Mouse (Mus musculus): ENCODE measurements around the gene Cdk2ap2.
A peak's percentile ranks its signal among the peaks of the same experiment; 100 is the strongest.

The Cdk2ap2 gene

GRCm38 (mm10) chr19:4093772-4094171 is 3.2 kb upstream of the Cdk2ap2 start:
- DNase-seq (ENCODE audit: low spot score in 2 of 2): no peak

- DNase-seq (ENCODE audit: low spot score in 2 of 2): no peak
Measured at GRCm38 (mm10) chr19:4094348-4094747, 2.6 kb upstream of the Cdk2ap2 start.

- DNase-seq (ENCODE audit: low spot score in 2 of 2): no peak
Measured at GRCm38 (mm10) chr19:4094774-4095303, 2.1 kb upstream of the Cdk2ap2 start.

- DNase-seq (ENCODE audit: low spot score in 2 of 2): no peak
Measured at GRCm38 (mm10) chr19:4095802-4096201, 1.2 kb upstream of the Cdk2ap2 start.

GRCm38 (mm10) chr19:4097441-4097825 is 451 bp downstream of the Cdk2ap2 start:
- DNase-seq (ENCODE audit: low spot score in 2 of 2): no peak

- DNase-seq (ENCODE audit: low spot score in 2 of 2): no peak
Measured at GRCm38 (mm10) chr19:4098426-4098825, 1.4 kb downstream of the Cdk2ap2 start.

GRCm38 (mm10) chr19:4099056-4099455 is 2.1 kb downstream of the Cdk2ap2 start:
- peak; percentile 91 to 94 for DNase-seq (ENCODE audit: low spot score in 2 of 2)

- peak in 1 of 2 experiments; percentile 64 for DNase-seq (ENCODE audit: low spot score in 2 of 2)
Measured at GRCm38 (mm10) chr19:4099837-4100717, 3.1 kb downstream of the Cdk2ap2 start, which contains the start of gene Pitpnm1. TSS of gene Pitpnm1 (plus strand) at chr19:4099998.

- DNase-seq (ENCODE audit: low spot score in 2 of 2): peak; percentile 71 to 77
Measured at GRCm38 (mm10) chr19:4100718-4101261, 3.8 kb downstream of the Cdk2ap2 start.

- DNase-seq (ENCODE audit: low spot score in 2 of 2): no peak
Measured at GRCm38 (mm10) chr19:4101466-4101865, 4.5 kb downstream of the Cdk2ap2 start.

GRCm38 (mm10) chr19:4102049-4102448 is 5.1 kb downstream of the Cdk2ap2 start:
- no peak for DNase-seq (ENCODE audit: low spot score in 2 of 2)

- DNase-seq (ENCODE audit: low spot score in 2 of 2): no peak
Measured at GRCm38 (mm10) chr19:4102626-4103025, 5.6 kb downstream of the Cdk2ap2 start.

GRCm38 (mm10) chr19:4103294-4103693 is 6.3 kb downstream of the Cdk2ap2 start:
- DNase-seq (ENCODE audit: low spot score in 2 of 2): no peak

- DNase-seq (ENCODE audit: low spot score in 2 of 2): no peak
Measured at GRCm38 (mm10) chr19:4103792-4104191, 6.8 kb downstream of the Cdk2ap2 start.

GRCm38 (mm10) chr19:4104675-4105194 is 7.8 kb downstream of the Cdk2ap2 start:
- DNase-seq (ENCODE audit: low spot score in 2 of 2): no peak

GRCm38 (mm10) chr19:4106654-4107053 is 9.7 kb downstream of the Cdk2ap2 start:
- DNase-seq (ENCODE audit: low spot score in 2 of 2): no peak

GRCm38 (mm10) chr19:4108535-4108934 is 11.6 kb downstream of the Cdk2ap2 start:
- no peak for DNase-seq (ENCODE audit: low spot score in 2 of 2)

- no peak for DNase-seq (ENCODE audit: low spot score in 2 of 2)
Measured at GRCm38 (mm10) chr19:4112063-4112960, 15.3 kb downstream of the Cdk2ap2 start.

GRCm38 (mm10) chr19:4113186-4113805 is 16.3 kb downstream of the Cdk2ap2 start:
- DNase-seq (ENCODE audit: low spot score in 2 of 2): peak; percentile 81 to 86

- DNase-seq (ENCODE audit: low spot score in 2 of 2): no peak
Measured at GRCm38 (mm10) chr19:4113806-4114230, 16.8 kb downstream of the Cdk2ap2 start.

GRCm38 (mm10) chr19:4114551-4114950 is 17.6 kb downstream of the Cdk2ap2 start:
- no peak for DNase-seq (ENCODE audit: low spot score in 2 of 2)

All from right cerebral cortex, adult 2 months (tissue).